Comparison of ENCODE assay signal across 8 mouse cellular contexts in genomic region chr9:70655764-70656129, GRCm38 (mm10). TPM values are rescaled to one million over a fixed set of nuclear protein-coding genes. Genes with fewer than 3 reads are reported as not detected.
DNase-seq lines count a peak whose midpoint lies in the region; ATAC-seq and TF ChIP-seq lines count a peak whose summit lies in the region.

No protein-coding gene starts in this region.

- no peaks in the 10 kb centered on the region for H3K27me3 ChIP-seq in heart, embryonic 10.5 days (ENCODE audit: insufficient read depth, poor library complexity, severe bottlenecking)
- no peaks in the 10 kb centered on the region for H3K27me3 ChIP-seq in C2C12 (ENCODE audit: control insufficient read depth, insufficient read depth, insufficient read length)
- H3K27me3 ChIP-seq in forebrain, embryonic 13.5 days, result no peaks in the 10 kb centered on the region
- no peaks in the 10 kb centered on the region for H3K27me3 ChIP-seq in liver, embryonic 12.5 days (replicated peaks)

- WGBS in heart, embryonic 10.5 days, result 35% methylated on average over 2 of the region's 2 CpGs
- 36% methylated on average over 2 of the region's 2 CpGs for WGBS in forebrain, embryonic 13.5 days
- 23% methylated on average over 2 of the region's 2 CpGs for WGBS in liver, embryonic 12.5 days (ENCODE audit: insufficient replicate concordance)

- H3K9me3 ChIP-seq in heart, embryonic 10.5 days, result no peaks in the 10 kb centered on the region
- no peaks in the 10 kb centered on the region for H3K9me3 ChIP-seq in forebrain, embryonic 13.5 days (replicated peaks)
- H3K9me3 ChIP-seq in liver, embryonic 12.5 days (replicated peaks), result no peaks in the 10 kb centered on the region

- no peak overlapping the region for H3ac ChIP-seq in C2C12 (ENCODE audit: control insufficient read depth, insufficient read length, low read depth)

- peaks cover 7% of the 10 kb centered on the region; the same call in 1 of the 2 replicates for H3K4me1 ChIP-seq in heart, embryonic 10.5 days
- H3K4me1 ChIP-seq in forebrain, embryonic 13.5 days, result peaks cover 23% of the 10 kb centered on the region
- peaks cover 58% of the 10 kb centered on the region for H3K4me1 ChIP-seq in liver, embryonic 12.5 days

- peak; percentile 1; the same call in 1 of the 2 replicates for ATAC-seq in forebrain, embryonic 13.5 days
- ATAC-seq in liver, embryonic 12.5 days, result no peak

- H3K4me2 ChIP-seq in forebrain, embryonic 13.5 days, result peak overlapping the region; percentile 78
- H3K4me2 ChIP-seq in liver, embryonic 12.5 days, result peak overlapping the region; percentile 91

- H3K4me3 ChIP-seq in heart, embryonic 10.5 days, result peak overlapping the region; percentile 88
- peak overlapping the region; percentile 56 for H3K4me3 ChIP-seq in C2C12 (ENCODE audit: insufficient read depth, poor library complexity, severe bottlenecking)
- peak overlapping the region; percentile 91 for H3K4me3 ChIP-seq in forebrain, embryonic 13.5 days
- peak overlapping the region; percentile 99 for H3K4me3 ChIP-seq in liver, embryonic 12.5 days

- TF ChIP-seq CTCF in C2C12 (IDR thresholded peaks at IDR 0.05; ENCODE audit: control insufficient read depth, insufficient read depth, insufficient read length), result no peak

- H3K79me2 ChIP-seq in C2C12 (ENCODE audit: control insufficient read depth, insufficient read depth), result no peaks in the 10 kb centered on the region

- H3K9ac ChIP-seq in forebrain, embryonic 13.5 days, result peak overlapping the region; percentile 91; the same call in 1 of the 2 replicates
- H3K9ac ChIP-seq in liver, embryonic 12.5 days, result peak overlapping the region; percentile 100

- no peak for DNase-seq in heart, embryonic 10.5 days (ENCODE audit: low spot score)
- no peak for DNase-seq in heart, adult 11 months
- DNase-seq in yolk sac, embryonic 10.5 days (ENCODE audit: low spot score), result no peak
- DNase-seq in spleen, postnatal 10 days (ENCODE audit: low spot score in 2 of 2), result no peak
- no peak for DNase-seq in layer of hippocampus, adult 9-11 months

- no peaks in the 10 kb centered on the region for H3K36me3 ChIP-seq in heart, embryonic 10.5 days
- no peaks in the 10 kb centered on the region for H3K36me3 ChIP-seq in C2C12 (ENCODE audit: control insufficient read depth, insufficient read depth)
- no peaks in the 10 kb centered on the region for H3K36me3 ChIP-seq in forebrain, embryonic 13.5 days (ENCODE audit: poor library complexity, severe bottlenecking)
- H3K36me3 ChIP-seq in liver, embryonic 12.5 days, result peaks cover 26% of the 10 kb centered on the region

- H3K79me3 ChIP-seq in C2C12 (ENCODE audit: low read depth), result no peaks in the 10 kb centered on the region

- no peak overlapping the region for H3K27ac ChIP-seq in heart, embryonic 10.5 days
- no peak overlapping the region for H3K27ac ChIP-seq in forebrain, embryonic 13.5 days
- H3K27ac ChIP-seq in liver, embryonic 12.5 days, result peak overlapping the region; percentile 99

TF ChIP-seq in C2C12, 6 proteins besides CTCF, POLR2A, EP300 and RAD21:
- TF ChIP-seq USF1 (IDR thresholded peaks at IDR 0.05; ENCODE audit: low read depth) (no peak), CEBPB (IDR thresholded peaks at IDR 0.05; ENCODE audit: low read depth) (no peak), MYOG (IDR thresholded peaks at IDR 0.05; ENCODE audit: control insufficient read depth, extremely low read depth, insufficient read length) (no peak), MAX (IDR thresholded peaks at IDR 0.05) (no peak), FOSL1 (IDR thresholded peaks at IDR 0.05; ENCODE audit: insufficient read depth, low read length, poor library complexity, severe bottlenecking) (no peak), MYOD1 (IDR thresholded peaks at IDR 0.05; ENCODE audit: control insufficient read depth, insufficient read length, low read depth) (no peak)
TF ChIP-seq in C2C12: peak in this region for 0.

RNA-seq across cellular contexts. Expression of gene Gm10642, which starts 0.3 kb away (rescaled TPM):
- polyA plus RNA-seq in heart, embryonic 10.5 days (2016; fragmentation: Nextera tagmentation; extraction: Ambion mirVana), result 0.21 and 0.25 TPM in 2 replicates
- polyA plus RNA-seq in C2C12 (2012; fragmentation: generic; extraction: Trizol), result 0.02 TPM
- 0.11 and 0.15 TPM in 2 replicates for polyA plus RNA-seq in forebrain, embryonic 13.5 days (2015; fragmentation: Nextera tagmentation; extraction: Ambion mirVana)
- 1.5 and 1.6 TPM in 2 replicates for polyA plus RNA-seq in liver, embryonic 12.5 days (2016; fragmentation: Nextera tagmentation; extraction: Ambion mirVana)

RNA-seq across cellular contexts. Expression of gene Mindy2, which starts 1.2 kb away (rescaled TPM):
- 6.7 and 9.2 TPM in 2 replicates for polyA plus RNA-seq in heart, embryonic 10.5 days (2016; fragmentation: Nextera tagmentation; extraction: Ambion mirVana)
- polyA plus RNA-seq in C2C12 (2012; fragmentation: generic; extraction: Trizol), result 1.3 TPM
- 10.2 and 10.9 TPM in 2 replicates for polyA plus RNA-seq in forebrain, embryonic 13.5 days (2015; fragmentation: Nextera tagmentation; extraction: Ambion mirVana)
- 28.9 and 29.6 TPM in 2 replicates for polyA plus RNA-seq in liver, embryonic 12.5 days (2016; fragmentation: Nextera tagmentation; extraction: Ambion mirVana)

RNA-seq across cellular contexts. Expression of gene Adam10, which starts 23.1 kb away (rescaled TPM):
- 68.2 and 83.0 TPM in 2 replicates for polyA plus RNA-seq in heart, embryonic 10.5 days (2016; fragmentation: Nextera tagmentation; extraction: Ambion mirVana)
- polyA plus RNA-seq in C2C12 (2012; fragmentation: generic; extraction: Trizol), result 20.6 TPM
- polyA plus RNA-seq in forebrain, embryonic 13.5 days (2015; fragmentation: Nextera tagmentation; extraction: Ambion mirVana), result 60.8 and 61.6 TPM in 2 replicates
- 101 and 107 TPM in 2 replicates for polyA plus RNA-seq in liver, embryonic 12.5 days (2016; fragmentation: Nextera tagmentation; extraction: Ambion mirVana)
